Mouse (Mus musculus): ENCODE results near the gene Dmrt2. TPM values are rescaled to one million over a fixed set of nuclear protein-coding genes. Genes with fewer than 3 reads are reported as not detected.

The Dmrt2 gene
- polyA plus RNA-seq, 1 experiment from 2014 or later = 0.43 TPM

DNA sequence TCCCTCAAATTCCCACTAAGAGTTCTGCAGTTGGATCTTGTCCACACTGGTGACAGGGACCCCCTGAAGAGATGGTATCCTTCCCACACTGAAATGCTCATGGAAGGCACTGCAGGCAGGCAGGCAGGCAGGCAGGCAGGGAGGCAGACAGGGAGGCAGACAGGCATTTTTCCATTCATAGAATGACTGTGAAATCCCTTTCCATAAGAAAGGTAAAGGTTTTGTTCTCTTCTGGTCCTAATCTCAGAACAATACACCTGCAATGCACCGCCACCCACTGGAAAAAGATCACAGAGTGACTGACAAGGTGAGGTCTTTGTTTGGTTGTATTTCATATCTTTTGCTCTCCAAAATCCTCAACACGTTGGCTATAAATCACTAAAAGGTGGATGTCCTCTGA lies 42.7 kb downstream of the Dmrt2 start:
- Histone ChIP-seq H3K4me3 (no peak overlapping the region), H3K4me1 (no peaks in the 10 kb centered on the region), H3K9me3 (replicated peaks) (no peaks in the 10 kb centered on the region), H3K27ac (no peak overlapping the region), H3K27me3 (no peaks in the 10 kb centered on the region), H3K9ac (no peak overlapping the region), H3K36me3 (ENCODE audit: poor library complexity, severe bottlenecking) (no peaks in the 10 kb centered on the region), H3K4me2 (no peak overlapping the region)
- no peak for ATAC-seq
- WGBS = 46% methylated on average over 2 of the region's 2 CpGs

DNA sequence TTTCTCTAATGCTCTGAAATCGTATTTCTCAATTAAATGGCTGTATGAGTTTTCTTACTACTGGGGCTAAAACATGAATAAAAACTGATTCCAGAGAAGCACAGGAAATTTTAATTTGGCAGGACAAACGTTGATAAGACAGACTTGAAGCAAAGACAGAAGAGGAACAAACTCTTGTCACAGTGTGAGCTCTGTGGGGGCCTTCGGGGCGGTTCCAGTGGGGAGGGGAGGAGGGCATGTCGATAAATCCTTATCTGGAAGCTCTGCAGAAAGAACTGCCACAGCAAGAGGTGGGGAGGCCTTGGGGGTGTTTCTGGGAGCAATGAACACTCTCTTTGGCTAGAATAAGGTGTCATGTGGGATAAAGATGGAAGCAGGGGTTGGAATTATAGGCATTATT lies 50.4 kb downstream of the Dmrt2 start:
- no peaks in the 10 kb centered on the region for H3K27me3 ChIP-seq
- no peak overlapping the region for H3K9ac ChIP-seq
- no peak for ATAC-seq
- no peak overlapping the region for H3K4me3 ChIP-seq
- H3K36me3 ChIP-seq (ENCODE audit: poor library complexity, severe bottlenecking) = no peaks in the 10 kb centered on the region
- WGBS = 36% methylated on average over 5 of the region's 5 CpGs
- H3K9me3 ChIP-seq (replicated peaks) = no peaks in the 10 kb centered on the region
- H3K4me2 ChIP-seq = no peak overlapping the region
- H3K4me1 ChIP-seq = no peaks in the 10 kb centered on the region
- no peak overlapping the region for H3K27ac ChIP-seq

Other genes starting within 250 kb of the Dmrt2 start
- gene Dmrt1, start 166.8 kb upstream of the Dmrt2 start, polyA plus RNA-seq (2015; fragmentation: Nextera tagmentation; extraction: Ambion mirVana) = 0.50 and 0.61 TPM in 2 replicates
- gene Dmrt3, start 62.1 kb upstream of the Dmrt2 start, polyA plus RNA-seq (2015; fragmentation: Nextera tagmentation; extraction: Ambion mirVana) = 6.7 and 7.8 TPM in 2 replicates

All from forebrain, embryonic 13.5 days (tissue).